Mouse (Mus musculus) myocyte (in vitro differentiated cells): ENCODE results near the gene Sec24c.

Source experiments
- CEBPB ChIP-seq: IDR thresholded peaks from 2 replicates; pipeline ENCODE4 v1.6.1; 2011; ENCODE audit warnings: mild to moderate bottlenecking, moderate library complexity; ENCODE audit not compliant: poor library complexity, insufficient read depth, severe bottlenecking
- E2F4 ChIP-seq: IDR thresholded peaks from one replicate; pipeline ENCODE4 v1.6.1; 2011; ENCODE audit warnings: mild to moderate bottlenecking, control low read depth, moderate library complexity; ENCODE audit not compliant: insufficient read depth
- MAX ChIP-seq: IDR thresholded peaks from one replicate; pipeline ENCODE4 v1.6.1; 2011; ENCODE audit warnings: low read depth, mild to moderate bottlenecking, control low read depth
- MYOD1 ChIP-seq, 3 experiments: IDR thresholded peaks; one replicate each; pipeline ENCODE4 v1.6.1; 2011; ENCODE audit warnings: control low read depth in 2 of 3, low read depth in 2 of 3, mild to moderate bottlenecking in 2 of 3, moderate library complexity in 1 of 3; ENCODE audit not compliant: insufficient read length in 2 of 3, control insufficient read depth in 1 of 3
- MYOG ChIP-seq, 3 experiments: IDR thresholded peaks; one replicate each; pipeline ENCODE4 v1.6.1; 2011; ENCODE audit warnings: control low read depth in 2 of 3, low read depth in 2 of 3, mild to moderate bottlenecking in 2 of 3; ENCODE audit not compliant: insufficient read length in 2 of 3, control insufficient read depth in 1 of 3, insufficient read depth in 1 of 3
- POLR2A ChIP-seq: IDR thresholded peaks from one replicate; pipeline ENCODE4 v1.6.1; 2011; ENCODE audit warnings: low read depth, mild to moderate bottlenecking, control low read depth, moderate library complexity; ENCODE audit not compliant: insufficient read length
- POLR2AphosphoS2 ChIP-seq: IDR thresholded peaks from one replicate; pipeline ENCODE4 v1.6.1; 2011; ENCODE audit warnings: low read depth, control low read depth; ENCODE audit not compliant: insufficient read length
- REST ChIP-seq: IDR thresholded peaks from one replicate; pipeline ENCODE4 v1.6.1; 2011; ENCODE audit warnings: mild to moderate bottlenecking, control low read depth, moderate library complexity; ENCODE audit not compliant: insufficient read depth, insufficient read length
- SRF ChIP-seq: IDR thresholded peaks from one replicate; pipeline ENCODE4 v1.6.1; 2011; ENCODE audit warnings: low read depth; ENCODE audit not compliant: control insufficient read depth, insufficient read length
- TCF12 ChIP-seq: IDR thresholded peaks from one replicate; pipeline ENCODE4 v1.6.1; 2011; ENCODE audit warnings: mild to moderate bottlenecking, control low read depth; ENCODE audit not compliant: poor library complexity, insufficient read depth, severe bottlenecking
- TCF3 ChIP-seq: IDR thresholded peaks from one replicate; pipeline ENCODE4 v1.6.1; 2011; ENCODE audit warnings: low read depth, control low read depth; ENCODE audit not compliant: insufficient read length
- USF1 ChIP-seq: IDR thresholded peaks from one replicate; pipeline ENCODE4 v1.6.1; 2011; ENCODE audit warnings: low read depth, mild to moderate bottlenecking, control low read depth, moderate library complexity

DNA sequence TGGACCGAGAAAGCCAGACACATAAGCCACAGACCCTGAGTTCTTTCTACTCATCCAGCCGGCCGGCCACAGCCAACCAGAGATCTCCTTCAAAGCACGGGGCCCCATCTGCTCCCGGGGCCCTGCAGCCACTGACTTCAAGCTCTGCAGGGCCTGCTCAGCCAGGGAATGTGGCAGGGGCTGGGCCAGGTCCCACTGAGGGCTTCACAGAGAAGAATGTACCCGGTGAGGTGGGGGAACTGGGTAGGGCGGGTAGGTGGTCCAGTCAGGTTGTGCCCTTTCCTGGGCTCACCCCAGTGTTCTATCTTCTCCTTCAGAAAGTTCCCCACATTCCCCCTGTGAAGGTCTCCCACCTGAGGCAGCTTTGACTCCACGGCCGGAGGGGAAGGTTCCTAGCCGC, 44.3 kb downstream of the Sec24c start:
- no peak for TF ChIP-seq MYOG (IDR thresholded peaks at IDR 0.05; ENCODE audit: control insufficient read depth in 1 of 3, insufficient read depth in 1 of 3, insufficient read length in 2 of 3, low read depth in 2 of 3)
- no peak for TF ChIP-seq E2F4
- no peak for TF ChIP-seq CEBPB
- no peak for TF ChIP-seq MYOD1 (IDR thresholded peaks at IDR 0.05; ENCODE audit: control insufficient read depth in 1 of 3, insufficient read length in 2 of 3, low read depth in 2 of 3)
- no peak for TF ChIP-seq POLR2A
- no peak for TF ChIP-seq MAX
- no peak for TF ChIP-seq USF1
- no peak for TF ChIP-seq POLR2AphosphoS2
- no peak for TF ChIP-seq SRF
- no peak for TF ChIP-seq TCF12
- TF ChIP-seq REST, result no peak
- TF ChIP-seq TCF3, result no peak
